Mouse (Mus musculus): ENCODE data around the gene Acsm2. TPM values are rescaled to one million over a fixed set of nuclear protein-coding genes. Genes with fewer than 3 reads are reported as not detected.

Acsm2 gene
- total RNA-seq, 2 experiments from 2014 or later = not detected

Other genes with a start within 250 kb of the Acsm2 start
- gene Gp2, start 95.1 kb upstream of the Acsm2 start, total RNA-seq (2021) = not detected
- gene Umod, start 75.1 kb upstream of the Acsm2 start, total RNA-seq (2021) = not detected
- gene Acsm5, start 34.9 kb upstream of the Acsm2 start, total RNA-seq (2021) = 1 to 10 TPM; 1.1 to 1.2 TPM
- not detected for gene Pdilt, start 30.9 kb upstream of the Acsm2 start, total RNA-seq (2021)
- not detected for gene Acsm1, start 52.7 kb downstream of the Acsm2 start, total RNA-seq (2021)
- not detected for gene Acsm4, start 135.7 kb downstream of the Acsm2 start, total RNA-seq (2021)
- gene Thumpd1, start 166.5 kb downstream of the Acsm2 start, total RNA-seq (2021) = 10 to 100 TPM; 49.5 to 50.4 TPM
- not detected for gene Acsm3, start 206.6 kb downstream of the Acsm2 start, total RNA-seq (2021)
- gene Rexo5, start 239.7 kb downstream of the Acsm2 start, total RNA-seq (2021) = under 1 TPM; 0.74 to 0.97 TPM
- 1 to 10 TPM; 8.2 to 9.0 TPM for gene Eri2, start 239.7 kb downstream of the Acsm2 start, total RNA-seq (2021)